Mouse (Mus musculus) kidney, postnatal 36 days (tissue): ENCODE measurements at regions not wholly inside any gene's neighbourhood (a gene's known extent, or its start where the extent isn't known, plus 50 kb on each side); places are given as distances from the start of the nearest gene placed in this dataset.
A peak's percentile ranks its signal among the peaks of the same experiment; 100 is the strongest.

Experiments used
- DNase-seq, 2 experiments: peaks; one replicate each; pipeline ENCODE4 v3.0.0; 2021 to 2022; ENCODE audit warnings: mixed read lengths in 2 of 2

DNA sequence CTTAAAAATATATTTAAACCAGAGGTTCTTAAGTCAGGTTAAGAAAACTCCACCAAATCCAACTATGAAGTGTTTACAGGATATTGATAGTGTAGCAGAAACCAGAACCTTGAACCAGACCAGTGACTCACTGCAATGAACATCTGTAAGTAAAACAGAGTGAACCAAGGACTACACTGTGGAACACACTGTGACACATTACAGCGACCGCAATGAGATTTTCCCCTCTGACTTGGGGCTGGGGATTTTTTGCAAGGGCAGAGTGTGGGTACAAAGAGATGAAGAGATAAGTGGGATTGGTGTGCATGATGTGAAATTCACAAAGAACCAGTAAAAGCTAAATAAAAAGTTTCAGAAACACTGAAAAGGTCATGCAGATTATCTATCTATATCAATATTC is 73.0 kb upstream of the Nrn1 start:
- DNase-seq = no peak

DNA sequence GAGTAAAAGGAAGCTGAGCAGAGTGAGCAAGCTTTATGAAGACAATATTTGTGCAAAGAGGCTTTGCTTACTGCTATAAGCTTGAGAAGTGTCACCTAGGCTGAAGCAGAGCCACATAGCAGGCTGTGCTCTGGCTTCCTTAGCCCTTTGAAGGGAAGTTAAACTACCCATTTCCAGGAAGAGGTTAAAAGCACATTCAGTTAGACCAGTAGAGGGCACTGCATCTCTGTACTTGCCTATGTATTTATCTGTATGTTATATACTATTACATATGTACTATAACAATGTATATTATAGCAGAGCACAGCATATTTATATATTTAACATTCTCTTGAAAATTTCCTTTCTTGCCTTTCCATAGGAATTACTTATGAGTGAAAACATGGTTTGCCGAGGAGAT is 54.4 kb upstream of the Nrn1 start:
- peak in 1 of 2 experiments; percentile 1 for DNase-seq
